11 mouse cellular contexts compared by ENCODE assay signal in genomic region chr13:43766786-43767680, GRCm38 (mm10). TPM values are rescaled to one million over a fixed set of nuclear protein-coding genes. Genes with fewer than 3 reads are reported as not detected.
DNase-seq lines count a peak whose midpoint lies in the region; ATAC-seq and TF ChIP-seq lines count a peak whose summit lies in the region.
"Had no signal": no experiment of that assay in that cellular context is flagged by ENCODE, and none has a peak within 500 bp of the region (broad histone marks: within the 10 kb centered on the region; RNA-seq: fewer than 3 reads in every experiment).

No protein-coding gene starts in this region.

- H3K4me1 ChIP-seq in hindbrain, embryonic 11.5 days (replicated peaks; ENCODE audit: control insufficient read depth, insufficient read depth, low read length) = no peaks in the 10 kb centered on the region
- H3K4me1 ChIP-seq in midbrain, embryonic 15.5 days = no peaks in the 10 kb centered on the region

- H3K36me3 ChIP-seq in hindbrain, embryonic 11.5 days (ENCODE audit: control insufficient read depth, insufficient read depth, low read length) = no peaks in the 10 kb centered on the region
- H3K36me3 ChIP-seq in midbrain, embryonic 15.5 days (replicated peaks) = no peaks in the 10 kb centered on the region

- DNase-seq in left cerebral cortex, postnatal 4 days = peak; percentile 12
- no peak for DNase-seq in left cerebral cortex, postnatal 10 days (ENCODE audit: extremely low spot score in 1 of 2, low spot score in 2 of 2)
- DNase-seq in brain, embryonic 14.5 days (ENCODE audit: low read depth) = peak; percentile 82
- no peak for DNase-seq in hindbrain, embryonic 11.5 days (ENCODE audit: low spot score)
- DNase-seq in gastrocnemius, postnatal 25 days = no peak
- no peak for DNase-seq in layer of hippocampus, postnatal 10 days (ENCODE audit: low spot score in 2 of 2)
- DNase-seq in ovary, adult 18-20 months (ENCODE audit: low spot score) = no peak
- DNase-seq: cerebellum, postnatal 25 days; heart, postnatal 4 days; thymus, adult 2 months had no signal

- no peak overlapping the region for H3K9ac ChIP-seq in hindbrain, embryonic 11.5 days (ENCODE audit: low read depth, low read length)
- no peak overlapping the region for H3K9ac ChIP-seq in midbrain, embryonic 15.5 days

- no peaks in the 10 kb centered on the region for H3K27me3 ChIP-seq in hindbrain, embryonic 11.5 days (ENCODE audit: control insufficient read depth, insufficient read depth, low read length)
- H3K27me3 ChIP-seq in midbrain, embryonic 15.5 days (replicated peaks) = no peaks in the 10 kb centered on the region

- no peak for TF ChIP-seq POLR2A in brain, embryonic 14.5 days (IDR thresholded peaks at IDR 0.05; ENCODE audit: borderline replicate concordance, extremely low read depth, insufficient read depth, insufficient read length, poor library complexity, severe bottlenecking)

- TF ChIP-seq CTCF in brain, embryonic 14.5 days (IDR thresholded peaks at IDR 0.05; ENCODE audit: borderline replicate concordance, extremely low read depth, insufficient read depth, insufficient read length) = no peak

- intact Hi-C loops in left cerebral cortex, postnatal 4 days (cut with DNase I) = no loop called here
- intact Hi-C loops in left cerebral cortex, postnatal 10 days (cut with DNase I) = no loop called here

- H3K4me3 ChIP-seq in hindbrain, embryonic 11.5 days (ENCODE audit: low read depth, low read length) = no peak overlapping the region
- H3K4me3 ChIP-seq in midbrain, embryonic 15.5 days = no peak overlapping the region

- peak; percentile 45; the same call in 1 of the 2 replicates for ATAC-seq in hindbrain, embryonic 11.5 days (ENCODE audit: low FRiP score)
- peak; percentile 56 for ATAC-seq in midbrain, embryonic 15.5 days (replicated peaks)

- no peak overlapping the region for H3K4me2 ChIP-seq in hindbrain, embryonic 11.5 days (replicated peaks; ENCODE audit: low read depth, low read length)
- no peak overlapping the region for H3K4me2 ChIP-seq in midbrain, embryonic 15.5 days

- H3K9me3 ChIP-seq in hindbrain, embryonic 11.5 days (ENCODE audit: control insufficient read depth, low read length) = no peaks in the 10 kb centered on the region
- no peaks in the 10 kb centered on the region for H3K9me3 ChIP-seq in midbrain, embryonic 15.5 days

- WGBS in hindbrain, embryonic 11.5 days = 70% methylated on average over 7 of the region's 7 CpGs
- WGBS in midbrain, embryonic 15.5 days = 38% methylated on average over 7 of the region's 7 CpGs

- no peak overlapping the region for H3K27ac ChIP-seq in hindbrain, embryonic 11.5 days (ENCODE audit: low read depth, low read length)
- H3K27ac ChIP-seq in midbrain, embryonic 15.5 days = 0 out of 2 replicates have a peak overlapping the region, but pooled peaks have one; percentile 20

RNA-seq across cellular contexts. Expression of gene Cd83, which starts 17.5 kb away (rescaled TPM):
- total RNA-seq in left cerebral cortex, postnatal 4 days (2021) = 1 to 10 TPM; 6.7 to 7.6 TPM
- total RNA-seq in left cerebral cortex, postnatal 10 days (2021) = 1 to 10 TPM; 7.7 to 8.3 TPM
- polyA plus RNA-seq in brain, embryonic 14.5 days (2012; rRNA removed) = 5.9 and 9.8 TPM in 2 replicates
- polyA plus RNA-seq in hindbrain, embryonic 11.5 days (2014; fragmentation: Nextera tagmentation; extraction: Ambion mirVana) = 10.1 and 11.5 TPM in 2 replicates
- polyA plus RNA-seq in midbrain, embryonic 15.5 days (2015; fragmentation: Nextera tagmentation; extraction: Ambion mirVana) = 20.3 and 20.4 TPM in 2 replicates
- under 1 TPM; 0.67 to 0.77 TPM for total RNA-seq in gastrocnemius, postnatal 25 days (2021)
- total RNA-seq in layer of hippocampus, postnatal 10 days (2021) = 1 to 10 TPM; 6.9 to 8.5 TPM

Comparison
In these comparisons a context has a peak if more than half of its experiments do, and no peak if none do; other contexts are left out.
1. DNase-seq: peak in left cerebral cortex, postnatal 4 days (single experiment) and brain, embryonic 14.5 days (single experiment); none in left cerebral cortex, postnatal 10 days (0 of 2), hindbrain, embryonic 11.5 days (single experiment), gastrocnemius, postnatal 25 days (single experiment), layer of hippocampus, postnatal 10 days (0 of 2) and ovary, adult 18-20 months (single experiment).
2. RNA of gene Cd83, which starts 17.5 kb away (total RNA-seq): 6.9 to 8.5 TPM in layer of hippocampus, postnatal 10 days, 7.7 to 8.3 TPM in left cerebral cortex, postnatal 10 days and 6.7 to 7.6 TPM in left cerebral cortex, postnatal 4 days; 0.67 to 0.77 TPM in gastrocnemius, postnatal 25 days; every median in the first group is over 4 times any median in the second.